Mouse (Mus musculus) G1E (cell line): ENCODE measurements around the gene Htra2. TPM values are rescaled to one million over a fixed set of nuclear protein-coding genes. Genes with fewer than 3 reads are reported as not detected.

Experiments
- ATAC-seq: 2 replicates; pipeline ENCODE4 v1.8.0; 2016; ENCODE audit warnings: mild to moderate bottlenecking; ENCODE audit not compliant: insufficient number of reproducible peaks, poor library complexity, low FRiP score, severe bottlenecking; ENCODE audit errors: extremely low read depth
- DNase-seq: peaks from one replicate; pipeline ENCODE4 v3.0.0; 2012; ENCODE audit warnings: low spot score
- H3K27me3 ChIP-seq: 2 replicates; pipeline ENCODE4 v1.6.1; 2012; ENCODE audit warnings: mild to moderate bottlenecking, low read length, inconsistent platforms; ENCODE audit not compliant: insufficient read depth
- H3K36me3 ChIP-seq: replicated peaks from 2 replicates; pipeline ENCODE3; 2012; ENCODE audit warnings: mild to moderate bottlenecking, inconsistent platforms
- H3K4me1 ChIP-seq: 2 replicates; pipeline ENCODE4 v1.6.1; 2012; ENCODE audit warnings: low read depth, low read length, inconsistent platforms, mixed read lengths; ENCODE audit not compliant: insufficient read depth
- H3K4me3 ChIP-seq: 2 replicates; pipeline ENCODE4 v1.5.1; 2012; ENCODE audit warnings: low read depth, mild to moderate bottlenecking, inconsistent platforms, low read length, moderate library complexity, mixed read lengths
- H3K9me3 ChIP-seq: replicated peaks from 2 replicates; pipeline ENCODE4 v1.6.1; 2012; ENCODE audit warnings: inconsistent platforms
- CTCF ChIP-seq: IDR thresholded peaks from 2 replicates; pipeline ENCODE4 v1.5.1; 2012; ENCODE audit warnings: low read depth, low read length, inconsistent platforms, mixed read lengths
- GATA1 ChIP-seq: IDR thresholded peaks from 2 replicates; pipeline ENCODE4 v1.6.1; 2012; ENCODE audit warnings: borderline replicate concordance, low read length, inconsistent platforms, mixed read lengths
- GATA2 ChIP-seq: IDR thresholded peaks from 2 replicates; pipeline ENCODE4 v1.6.1; 2012; ENCODE audit warnings: low read depth, low read length, inconsistent platforms, borderline replicate concordance
- POLR2AphosphoS5 ChIP-seq: IDR thresholded peaks from 2 replicates; pipeline ENCODE4 v1.6.1; 2012; ENCODE audit warnings: low read depth, low read length, inconsistent platforms; ENCODE audit not compliant: insufficient replicate concordance
- TAL1 ChIP-seq: conservative IDR thresholded peaks from 2 replicates; pipeline ENCODE4 v1.6.1; 2012; ENCODE audit warnings: low read depth, low read length, inconsistent platforms, mixed read lengths
- polyA plus RNA-seq: library from polyadenylated mRNA; stranded (reverse); fragments of >175 nt; gene quantifications from 2 replicates; pipeline ENCODE4 v1.2.3, GENCODE M21; 2012
- total RNA-seq, 2 experiments: library from RNA; stranded (forward) in 1 of 2; stranded (reverse) in 1 of 2; fragments of 200-1000 nt in 1 of 2; fragments of >200 nt in 1 of 2; fragmentation: Nextera tagmentation in 1 of 2; gene quantifications; 2 replicates each; pipeline ENCODE4 v1.2.3; 2014 to 2017

The Htra2 gene
- total and polyA plus RNA-seq, 3 experiments, result 35.6 to 36.7 (median 36.0) TPM

- TF ChIP-seq TAL1 (no peak), GATA2 (no peak), GATA1 (no peak), CTCF (no peak), POLR2AphosphoS5 (no peak)
- Histone ChIP-seq H3K27me3 (peaks cover 36% of the 10 kb centered on the region), H3K4me3 (no peak overlapping the region), H3K9me3 (no peaks in the 10 kb centered on the region), H3K36me3 (peaks cover 44% of the 10 kb centered on the region), H3K4me1 (peaks cover 23% of the 10 kb centered on the region)
- no peak for ATAC-seq
- no peak for DNase-seq
Measured at GRCm38 (mm10) chr6:83083497-83083896, 28.4 kb upstream of the Htra2 start.

DNA sequence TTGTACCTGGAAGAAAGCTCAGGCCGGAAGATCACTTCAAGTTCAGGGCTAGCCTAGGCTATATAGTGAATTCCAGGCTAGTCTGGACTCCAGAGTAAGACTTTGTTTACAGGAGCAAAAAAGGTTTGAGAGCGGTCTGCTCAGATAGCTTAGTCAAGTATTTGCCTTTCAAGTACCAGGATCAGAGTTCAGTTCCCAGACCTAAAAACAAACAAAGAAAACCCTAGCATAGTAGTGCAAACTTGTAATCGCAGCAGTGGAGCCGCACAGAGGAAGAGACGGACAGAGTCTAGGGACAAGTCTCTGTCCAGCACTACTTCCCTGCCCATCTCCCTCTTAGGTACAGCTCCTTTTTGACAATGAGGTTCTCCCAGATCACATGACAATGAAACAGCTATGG is 25.1 kb upstream of the Htra2 start:
- Histone ChIP-seq H3K4me3 (no peak overlapping the region), H3K9me3 (no peaks in the 10 kb centered on the region), H3K36me3 (peaks cover 44% of the 10 kb centered on the region), H3K27me3 (peaks cover 8% of the 10 kb centered on the region), H3K4me1 (peaks cover 29% of the 10 kb centered on the region)
- no peak for DNase-seq
- TF ChIP-seq CTCF, result no peak
- ATAC-seq, result no peak

DNA sequence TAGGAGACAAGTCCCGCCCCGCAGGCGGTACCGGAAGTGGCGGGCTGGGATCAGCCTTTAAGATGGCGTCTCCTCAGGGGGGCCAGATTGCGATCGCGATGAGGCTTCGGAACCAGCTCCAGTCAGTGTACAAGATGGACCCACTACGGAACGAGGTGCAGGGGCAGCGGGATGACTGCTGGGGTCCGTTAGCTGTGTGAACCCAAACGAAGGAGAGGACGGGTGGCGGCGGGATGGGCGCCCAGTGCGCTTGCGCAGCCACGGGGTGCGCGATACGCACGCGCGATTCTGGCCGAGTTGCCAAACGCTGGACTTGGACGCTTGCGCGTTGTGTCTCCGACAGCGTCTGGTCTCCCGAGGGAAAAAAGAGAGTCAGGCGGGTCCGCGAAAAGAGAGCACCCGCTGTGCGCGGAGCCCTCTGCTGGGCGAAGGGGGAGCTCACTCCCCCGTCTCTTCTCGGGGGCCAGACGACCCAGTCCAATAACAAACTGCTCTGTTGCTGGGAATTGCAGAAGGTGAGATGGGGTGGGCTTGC is 23.3 kb upstream of the Htra2 start:
- H3K36me3 ChIP-seq, result peaks cover 42% of the 10 kb centered on the region
- TF ChIP-seq GATA1 (no peak), CTCF (no peak), GATA2 (no peak)
- peaks cover 3% of the 10 kb centered on the region for H3K27me3 ChIP-seq
- peak overlapping the region; percentile 91 for H3K4me3 ChIP-seq
- H3K4me1 ChIP-seq, result peaks cover 26% of the 10 kb centered on the region
- H3K9me3 ChIP-seq, result no peaks in the 10 kb centered on the region
- peak; percentile 50; the same call in 1 of the 2 replicates for ATAC-seq
- peak; percentile 99 for DNase-seq

DNA sequence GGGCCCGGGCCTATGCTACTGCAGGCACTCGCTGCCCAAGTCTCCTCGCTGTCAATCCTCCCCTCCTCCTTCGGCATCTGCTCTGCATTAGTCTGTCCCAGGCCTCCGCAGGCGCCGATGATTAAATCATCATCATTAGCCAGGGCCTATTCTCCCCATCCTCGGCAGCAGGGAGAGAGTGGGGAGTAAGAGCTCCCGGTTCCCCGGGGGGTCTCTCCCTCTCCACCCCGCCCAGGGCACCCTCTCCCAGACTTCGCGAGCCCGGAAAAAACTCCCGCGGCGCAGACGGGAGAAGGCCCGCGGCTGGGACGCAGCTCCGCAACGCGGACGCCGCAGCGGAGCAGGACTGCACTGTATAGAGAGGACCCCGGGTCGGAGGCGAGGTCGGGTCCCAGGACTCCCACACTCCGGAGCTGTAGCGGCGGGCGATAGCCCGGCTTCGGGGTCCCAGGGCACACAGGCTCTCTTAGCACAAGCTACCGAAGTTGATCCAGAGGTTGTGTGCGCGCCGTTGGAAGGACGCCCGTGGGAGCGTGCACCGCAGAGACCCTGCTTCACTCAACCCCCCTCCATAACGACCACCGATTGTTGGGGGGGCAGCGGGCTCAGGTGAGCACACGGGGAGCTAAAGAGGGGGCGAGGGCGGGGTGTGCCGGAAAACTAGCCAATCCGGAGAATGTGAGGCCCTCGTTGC is 22.7 kb upstream of the Htra2 start, which contains the start of gene Pcgf1:
TSS of gene Pcgf1 (plus strand) at position 240 of the 694 bp plus-strand sequence.
- DNase-seq, result peak; percentile 58
- TF ChIP-seq CTCF (no peak), GATA1 (no peak), GATA2 (no peak), TAL1 (no peak), POLR2AphosphoS5 (no peak)
- Histone ChIP-seq H3K4me1 (peaks cover 26% of the 10 kb centered on the region), H3K9me3 (no peaks in the 10 kb centered on the region), H3K4me3 (peak within 1 kb of the TSS; percentile 91), H3K36me3 (peaks cover 37% of the 10 kb centered on the region), H3K27me3 (peaks cover 4% of the 10 kb centered on the region)
- ATAC-seq, result peak; percentile 89

DNA sequence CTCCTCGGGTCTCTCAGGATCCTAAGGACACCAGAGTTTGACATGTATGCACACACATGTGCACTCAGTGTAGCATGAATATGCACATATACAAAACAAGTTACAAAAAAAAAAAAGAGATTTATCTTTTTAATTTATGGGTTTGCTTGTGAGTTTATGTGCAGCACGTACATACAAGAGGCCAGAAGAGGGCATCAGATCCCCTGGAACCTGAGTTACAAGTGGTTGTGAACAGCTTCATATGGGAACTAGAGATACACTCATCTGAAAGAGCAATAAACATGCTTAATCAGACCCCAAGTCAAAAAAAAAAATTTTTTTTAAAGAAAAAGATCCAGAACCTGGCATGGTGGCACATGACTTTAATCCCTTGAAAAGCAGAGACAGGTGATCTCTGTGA is 19.9 kb upstream of the Htra2 start:
- H3K4me3 ChIP-seq, result no peak overlapping the region
- H3K36me3 ChIP-seq, result peaks cover 11% of the 10 kb centered on the region
- peaks cover 31% of the 10 kb centered on the region for H3K27me3 ChIP-seq
- TF ChIP-seq POLR2AphosphoS5, result no peak
- no peak for TF ChIP-seq GATA2
- TF ChIP-seq CTCF, result no peak
- peaks cover 23% of the 10 kb centered on the region for H3K4me1 ChIP-seq
- no peak for DNase-seq
- H3K9me3 ChIP-seq, result peaks cover 15% of the 10 kb centered on the region
- ATAC-seq, result no peak

- no peak overlapping the region; the same call in 1 of the 2 replicates for H3K4me3 ChIP-seq
- H3K9me3 ChIP-seq, result peaks cover 33% of the 10 kb centered on the region
- DNase-seq (no peak), ATAC-seq (no peak)
- no peaks in the 10 kb centered on the region; the same call in 1 of the 2 replicates for H3K4me1 ChIP-seq
- peaks cover 44% of the 10 kb centered on the region for H3K27me3 ChIP-seq
- TF ChIP-seq POLR2AphosphoS5 (no peak), TAL1 (no peak), GATA2 (no peak), GATA1 (no peak), CTCF (no peak)
- H3K36me3 ChIP-seq, result peaks cover 7% of the 10 kb centered on the region
Measured at GRCm38 (mm10) chr6:83071220-83071619, 16.1 kb upstream of the Htra2 start.
